Mouse (Mus musculus): ENCODE data around the gene Rnf213.
"Not testable (repeated sequence)": the region's sequence is repeated elsewhere in the genome, so short reads cannot be mapped to it uniquely, and the experiment has no call there.

The Rnf213 gene

DNA sequence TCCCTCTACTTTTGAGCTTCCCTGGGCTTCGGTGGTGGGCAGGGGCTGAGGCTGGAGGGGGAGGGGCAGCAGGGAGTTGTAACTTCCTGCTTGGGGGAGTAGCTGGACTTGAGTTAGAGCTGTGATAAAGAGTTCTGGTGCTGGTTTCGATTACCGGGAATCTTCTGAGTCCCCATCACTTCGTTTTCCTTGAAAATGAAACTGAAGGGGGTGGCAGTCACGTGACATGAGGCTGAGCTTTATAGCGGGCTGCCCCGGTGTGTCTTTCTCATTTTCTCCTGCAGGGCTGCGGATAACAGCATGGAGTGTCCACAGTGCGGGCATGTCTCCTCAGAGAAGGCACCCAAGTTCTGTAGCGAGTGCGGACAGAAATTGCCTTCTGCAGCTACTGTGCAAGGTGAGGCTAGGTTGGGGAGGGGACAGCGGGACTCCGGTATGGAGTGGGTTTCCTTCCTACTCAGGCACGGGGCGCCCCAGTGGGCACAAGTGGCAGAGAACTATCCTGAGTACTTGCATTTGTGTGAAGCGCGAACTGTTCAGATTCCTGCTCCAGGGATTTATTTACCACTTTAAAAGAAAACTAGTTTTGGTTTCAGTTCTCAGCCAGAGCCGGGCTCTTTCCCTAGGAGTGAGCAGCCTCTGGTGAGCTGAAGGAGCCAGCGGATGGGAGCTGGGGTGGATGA, at the start of gene Rnf213:
Gene Rnf213 (plus strand): TSS at position 301 of the 683 bp plus-strand sequence.
- peak; percentile 89 for DNase-seq (ENCODE audit: low read depth, low spot score)

GRCm38 (mm10) chr11:119344178-119344577, 48.7 kb upstream of the Rnf213 start:
- no peak for DNase-seq (ENCODE audit: low read depth, low spot score)

- DNase-seq (ENCODE audit: low read depth, low spot score), result peak; percentile 15
Measured at GRCm38 (mm10) chr11:119344865-119345264, 48.0 kb upstream of the Rnf213 start.

DNA sequence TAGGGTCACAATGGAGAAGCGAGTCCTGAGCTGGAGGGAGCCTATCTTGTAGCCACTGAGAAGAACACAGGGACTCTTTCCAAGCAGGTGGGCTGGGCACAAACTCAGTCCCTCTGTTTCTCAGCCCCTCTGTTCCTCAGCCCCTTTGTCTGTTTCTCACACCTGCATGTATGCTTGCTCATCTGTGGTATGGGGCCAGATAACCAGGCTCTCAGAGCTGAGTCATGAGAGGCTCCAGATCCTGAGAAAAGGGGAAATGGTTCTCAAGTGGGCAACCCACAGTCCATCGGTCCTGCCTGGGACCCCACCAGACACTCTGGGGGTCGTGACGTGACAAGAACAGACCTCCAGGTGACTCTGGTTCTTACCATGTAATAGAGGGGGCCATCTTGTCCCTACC, 45.8 kb upstream of the Rnf213 start:
- no peak for DNase-seq (ENCODE audit: low read depth, low spot score)

DNA sequence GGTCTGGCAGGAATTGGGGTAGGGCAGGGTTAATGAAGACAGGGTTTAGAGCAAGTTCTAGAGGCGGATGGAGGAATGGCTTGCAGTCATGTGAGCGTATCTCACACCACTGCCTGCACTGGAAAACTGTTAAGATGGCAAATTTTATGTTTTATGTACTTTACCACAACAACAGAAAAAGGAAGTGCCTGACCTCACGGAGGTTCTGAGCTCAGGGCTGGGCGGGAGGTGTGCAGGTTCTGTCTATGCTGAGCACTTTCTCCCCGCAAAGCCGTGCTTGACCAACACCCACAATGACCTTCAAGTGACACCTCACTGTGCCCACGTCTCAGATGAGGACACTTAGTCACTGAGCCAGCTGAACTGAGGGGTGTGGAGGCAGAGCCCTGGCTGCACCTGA, 40.8 kb upstream of the Rnf213 start:
- DNase-seq (ENCODE audit: low read depth, low spot score), result no peak

DNA sequence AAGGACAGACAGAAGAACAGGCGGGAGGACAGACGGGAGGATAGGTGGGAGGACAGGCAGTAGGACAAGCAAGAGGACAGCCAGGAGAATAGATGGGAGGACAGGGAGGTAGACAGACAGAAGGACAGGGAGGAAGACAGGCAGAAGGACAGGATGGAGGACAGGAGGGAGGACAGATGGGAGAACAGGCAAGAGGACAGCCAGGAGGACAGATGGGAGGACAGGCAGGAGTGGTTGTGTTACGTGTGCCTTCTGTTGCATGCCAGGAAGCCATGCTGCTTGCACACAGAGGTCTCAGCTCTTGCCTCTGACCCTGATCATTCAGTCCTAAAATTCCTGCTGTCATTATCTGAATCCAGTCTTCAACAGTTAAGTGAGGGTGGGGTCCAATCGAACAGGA, 39.0 kb upstream of the Rnf213 start:
- DNase-seq (ENCODE audit: low read depth, low spot score), result no peak

DNA sequence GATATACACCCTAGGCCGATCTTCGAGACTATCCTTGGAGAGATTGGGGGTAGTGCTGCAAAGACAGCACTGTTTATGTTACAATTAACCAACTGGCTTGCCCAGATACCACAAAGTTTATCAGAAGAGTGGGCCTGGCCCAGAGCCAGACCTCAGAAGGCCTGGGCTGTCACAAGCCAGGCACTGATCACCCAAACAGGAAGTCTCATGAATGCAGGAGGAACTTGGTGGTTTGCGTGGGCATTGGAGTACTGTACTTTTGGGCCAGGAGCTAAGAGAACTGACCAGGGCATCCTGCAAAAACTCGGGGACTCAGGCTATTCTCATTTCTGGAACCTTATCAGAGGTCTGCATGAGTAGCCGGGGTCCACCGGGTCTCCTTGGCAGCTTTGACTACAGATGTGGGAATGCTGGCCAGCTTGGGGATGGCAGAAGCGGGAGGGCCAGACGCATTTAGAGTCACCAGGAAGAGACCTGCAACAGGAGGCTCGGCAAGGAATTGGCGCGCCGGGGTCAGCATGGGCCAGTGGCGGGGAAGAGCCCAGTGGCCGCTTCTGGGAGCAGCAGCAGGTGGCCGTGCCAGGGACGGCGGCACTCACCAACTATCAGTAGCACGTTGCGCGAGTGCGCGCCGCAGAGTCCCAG, 38.0 kb upstream of the Rnf213 start:
- peak; percentile 70 for DNase-seq (ENCODE audit: low read depth, low spot score)

DNA sequence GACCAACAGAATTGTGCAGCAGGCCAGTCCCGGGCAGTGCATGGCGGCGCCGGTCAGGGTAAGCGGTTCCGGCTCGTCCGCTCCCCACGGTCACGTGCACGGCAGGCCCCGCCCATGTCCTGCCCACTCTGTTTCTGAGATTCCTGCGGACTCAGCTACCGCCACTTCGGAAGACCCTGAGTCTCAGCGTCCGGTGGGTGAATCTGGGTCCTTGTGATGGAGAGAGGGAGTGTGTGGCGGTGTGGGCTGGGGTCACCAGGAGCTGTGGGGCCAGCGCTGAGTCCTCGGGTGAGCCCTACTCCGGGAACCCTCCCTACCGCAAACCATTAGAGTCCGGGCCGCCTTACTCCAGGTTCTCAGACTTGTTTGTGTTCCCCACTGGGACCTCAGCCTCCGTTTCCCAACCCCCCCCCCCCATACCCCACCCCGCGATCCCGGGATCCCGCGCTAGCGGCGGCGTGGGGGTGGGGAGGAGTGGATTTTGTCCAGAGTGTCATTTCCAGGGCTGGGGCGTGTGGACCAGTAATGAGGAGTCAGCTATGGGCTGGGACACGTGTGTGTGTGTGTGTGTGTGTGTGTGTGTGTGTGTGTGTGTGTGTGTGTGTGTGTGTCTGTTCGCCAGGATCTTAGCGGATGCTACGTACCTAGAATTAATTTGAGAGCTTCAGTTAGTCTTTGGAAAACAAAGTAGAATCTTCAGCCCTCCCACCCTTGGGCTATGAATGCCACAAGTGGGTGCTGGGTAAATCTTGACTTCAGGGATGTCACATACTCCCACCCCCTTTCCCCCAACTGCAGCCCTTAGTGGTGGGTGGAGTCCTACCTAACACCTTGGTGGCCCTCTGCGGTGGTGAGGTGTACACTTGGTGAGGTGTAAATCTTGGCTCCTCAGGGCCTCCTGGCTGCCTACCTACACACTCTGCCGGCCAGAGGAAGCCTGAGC, 37.2 kb upstream of the Rnf213 start, which contains the start of the genes Sgsh and Slc26a11:
Gene Sgsh (minus strand): TSS at position 94 of the 943 bp plus-strand sequence.
Gene Slc26a11 (plus strand): TSS at position 115 of the 943 bp plus-strand sequence.
- DNase-seq (ENCODE audit: low read depth, low spot score), result peak; percentile 84

DNA sequence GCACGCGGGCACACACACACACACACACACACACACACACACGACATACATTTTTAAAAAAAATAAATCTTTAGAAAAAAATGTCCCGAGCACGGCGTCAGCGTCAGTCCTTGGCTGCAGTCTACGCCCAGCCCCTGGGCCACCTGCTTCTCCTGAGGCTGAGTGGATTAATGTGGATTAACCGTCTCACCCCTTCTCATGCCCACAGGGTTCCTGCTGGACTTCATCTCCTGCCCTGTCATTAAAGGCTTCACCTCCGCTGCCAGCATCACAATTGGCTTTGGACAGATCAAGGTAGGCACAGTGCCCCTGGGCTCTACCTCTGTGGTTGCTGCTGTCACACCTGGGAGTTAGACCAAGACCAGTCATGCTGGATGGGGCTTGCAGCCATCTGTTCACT, 33.8 kb upstream of the Rnf213 start:
- no peak for DNase-seq (ENCODE audit: low read depth, low spot score)

DNA sequence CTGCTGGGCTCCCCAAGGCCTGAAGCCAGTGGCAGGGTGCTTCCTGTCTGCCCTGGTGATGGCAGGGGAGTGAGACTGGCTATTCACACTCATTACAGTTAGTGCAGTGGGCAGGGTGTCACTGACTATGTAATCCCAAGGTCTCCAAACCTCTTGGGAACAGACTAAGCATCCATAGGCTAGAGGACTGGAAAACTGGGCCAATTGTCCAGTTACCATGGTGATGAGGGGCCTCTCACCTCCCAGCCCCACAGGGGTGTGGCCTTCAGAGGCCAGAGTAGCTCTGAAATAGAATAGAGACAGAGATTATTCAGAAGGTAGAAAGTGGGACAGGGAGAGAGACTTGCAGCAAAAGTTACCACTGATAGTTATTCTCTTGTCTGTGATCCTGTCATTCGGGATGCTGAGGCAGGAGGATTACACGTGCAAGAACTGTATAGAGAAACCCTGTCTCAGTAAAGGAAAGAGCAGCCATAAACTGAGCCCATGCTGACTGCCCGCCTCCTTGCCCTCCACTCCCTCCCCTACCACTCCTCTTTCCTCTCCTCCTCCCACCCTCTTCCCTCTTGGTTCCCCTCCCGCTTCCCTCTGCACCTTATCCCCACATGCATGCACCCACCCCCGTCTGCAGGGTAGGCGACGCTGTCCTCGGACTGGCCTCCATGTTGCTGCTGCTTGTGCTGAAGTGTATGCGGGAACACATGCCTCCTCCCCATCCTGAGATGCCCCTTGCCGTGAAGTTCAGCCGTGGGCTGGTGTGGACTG, 29.9 kb upstream of the Rnf213 start:
- no peak for DNase-seq (ENCODE audit: low read depth, low spot score)

DNA sequence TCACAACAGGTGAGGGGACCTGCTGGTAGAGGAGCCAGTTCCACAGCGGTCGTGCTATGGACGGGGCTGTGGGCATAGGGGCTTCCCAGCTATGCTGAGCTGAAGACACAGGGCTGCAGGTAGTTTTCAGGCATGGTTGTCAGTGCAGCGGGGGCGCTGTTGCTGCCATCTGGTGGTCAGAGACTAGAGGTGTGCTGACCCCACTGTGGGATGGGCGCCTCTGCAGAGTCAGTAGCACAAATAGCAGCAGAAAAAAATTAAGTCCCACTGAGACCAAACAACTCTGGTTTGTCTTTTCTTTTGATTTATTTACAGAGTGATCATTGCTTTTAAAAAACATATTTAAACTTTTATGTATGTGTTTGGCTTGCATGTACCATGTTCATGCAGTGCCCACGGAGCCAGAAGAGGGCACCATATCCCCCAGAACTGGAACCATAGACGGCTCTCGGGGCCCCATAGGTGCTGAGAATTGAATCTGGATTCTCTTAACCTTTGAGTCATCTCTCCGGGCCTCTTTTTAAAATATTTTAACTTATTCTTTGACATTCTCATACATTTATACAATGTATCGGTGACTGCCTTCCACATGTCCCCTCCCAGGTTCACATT, 29.3 kb upstream of the Rnf213 start:
- DNase-seq (ENCODE audit: low read depth, low spot score), result peak; percentile 81

- DNase-seq (ENCODE audit: low read depth, low spot score), result no peak
Measured at GRCm38 (mm10) chr11:119375425-119375824, 17.5 kb upstream of the Rnf213 start.

GRCm38 (mm10) chr11:119377326-119377725, 15.6 kb upstream of the Rnf213 start:
- DNase-seq (ENCODE audit: low read depth, low spot score), result no peak

DNA sequence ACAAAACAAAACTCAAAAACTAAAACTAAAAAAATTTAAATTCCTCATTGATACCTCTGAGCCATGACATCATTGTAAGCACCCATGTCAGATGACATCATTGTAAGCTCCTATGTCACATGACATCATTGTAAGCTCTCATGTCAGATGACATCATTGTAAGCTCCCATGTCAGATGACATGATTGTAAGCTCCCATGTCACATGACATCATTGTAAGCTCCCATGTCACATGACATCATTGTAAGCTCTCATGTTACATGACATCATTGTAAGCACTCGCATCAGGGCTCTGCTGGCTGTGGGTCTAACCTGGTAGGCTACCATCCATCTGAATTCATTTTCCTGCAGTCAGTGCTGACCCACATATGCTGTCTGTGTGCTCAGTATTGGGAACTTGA, 14.3 kb upstream of the Rnf213 start:
- DNase-seq (ENCODE audit: low read depth, low spot score), result peak; percentile 28

- no peak for DNase-seq (ENCODE audit: low read depth, low spot score)
Measured at GRCm38 (mm10) chr11:119381631-119382337, 11.1 kb upstream of the Rnf213 start.

- DNase-seq (ENCODE audit: low read depth, low spot score), result no peak
Measured at GRCm38 (mm10) chr11:119382338-119382850, 10.5 kb upstream of the Rnf213 start.

DNA sequence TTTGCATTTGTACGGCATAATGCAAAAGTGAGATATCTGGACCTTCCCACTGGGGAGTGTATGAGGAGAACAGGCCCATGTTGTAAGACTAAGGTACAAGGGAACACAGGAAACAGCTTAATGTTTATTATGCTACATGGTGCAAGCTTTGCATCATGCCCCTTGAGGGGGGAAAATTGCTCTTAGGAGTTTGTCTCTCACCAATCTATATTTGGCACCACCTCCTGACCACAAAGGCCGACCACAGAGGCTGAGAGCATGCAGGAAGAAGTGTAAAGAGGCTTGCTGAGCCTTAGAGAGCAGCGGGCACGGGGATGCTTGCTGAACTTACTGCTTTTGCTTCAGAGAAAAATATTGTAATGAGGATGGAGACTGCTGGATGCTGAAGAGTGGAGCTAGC, 8.0 kb upstream of the Rnf213 start:
- DNase-seq (ENCODE audit: low read depth, low spot score), result peak; percentile 90

- no peak for DNase-seq (ENCODE audit: low read depth, low spot score)
Measured at GRCm38 (mm10) chr11:119386306-119386705, 6.6 kb upstream of the Rnf213 start.

- DNase-seq (ENCODE audit: low read depth, low spot score), result not testable (repeated sequence)
Measured at GRCm38 (mm10) chr11:119387273-119387672, 5.6 kb upstream of the Rnf213 start.

- DNase-seq (ENCODE audit: low read depth, low spot score), result peak; percentile 92
Measured at GRCm38 (mm10) chr11:119389851-119390270, 3.0 kb upstream of the Rnf213 start.

Data from 3T3-L1 (cell line).